Mouse (Mus musculus) testis, adult 2 months (tissue): ENCODE data around the gene Kyat1.

Experiments used
- CTCF ChIP-seq: fragments of 200-500 bp; IDR thresholded peaks from 2 replicates; pipeline ENCODE4 v1.5.1; 2012; ENCODE audit warnings: low read depth, mild to moderate bottlenecking, inconsistent platforms, low read length, moderate library complexity; ENCODE audit not compliant: control insufficient read depth, insufficient read depth, insufficient replicate concordance
- POLR2A ChIP-seq: fragments of 200-500 bp; IDR thresholded peaks from 2 replicates; pipeline ENCODE4 v1.6.1; 2012; ENCODE audit warnings: low read depth, mild to moderate bottlenecking, inconsistent platforms, low read length, moderate library complexity; ENCODE audit not compliant: control insufficient read depth

GRCm38 (mm10) chr2:30216293-30216692, 10.6 kb upstream of the Kyat1 start:
- no peak for TF ChIP-seq CTCF
- TF ChIP-seq POLR2A: no peak
